Mouse (Mus musculus): Measurements from ENCODE around the gene Sox10. TPM values are rescaled to one million over a fixed set of nuclear protein-coding genes. Genes with fewer than 3 reads are reported as not detected.
A peak's percentile ranks its signal among the peaks of the same experiment; 100 is the strongest.

The Sox10 gene
- polyA plus RNA-seq (2015; fragmentation: Nextera tagmentation; extraction: Ambion mirVana), result 0.45 and 0.49 TPM in 2 replicates

- no peak within 1 kb of the TSS for H3K4me3 ChIP-seq
- no peak for ATAC-seq
- WGBS, result 44% methylated on average over 5 of the region's 5 CpGs
- no peak within 1 kb of the TSS for H3K4me2 ChIP-seq
- no peak within 1 kb of the TSS; the same call in 1 of the 2 replicates for H3K9ac ChIP-seq
- no peaks in the 10 kb centered on the region for H3K9me3 ChIP-seq (replicated peaks)
- H3K4me1 ChIP-seq, result peaks cover 26% of the 10 kb centered on the region; the same call in 1 of the 2 replicates
- H3K27ac ChIP-seq, result no peak within 1 kb of the TSS; the same call in 1 of the 2 replicates
- no peaks in the 10 kb centered on the region for H3K36me3 ChIP-seq (ENCODE audit: poor library complexity, severe bottlenecking)
- peaks cover 63% of the 10 kb centered on the region for H3K27me3 ChIP-seq
Observed at GRCm38 (mm10) chr15:79165140-79165539, at the start of gene Sox10. Gene Sox10, minus strand, starts transcription at chr15:79165240.

GRCm38 (mm10) chr15:79213591-79213990 is 48.6 kb upstream of the Sox10 start:
- H3K4me3 ChIP-seq, result no peak overlapping the region
- H3K27ac ChIP-seq, result no peak overlapping the region
- H3K4me2 ChIP-seq, result no peak overlapping the region
- 85% methylated on average over 6 of the region's 6 CpGs for WGBS
- H3K9me3 ChIP-seq (replicated peaks), result no peaks in the 10 kb centered on the region
- H3K36me3 ChIP-seq (ENCODE audit: poor library complexity, severe bottlenecking), result no peaks in the 10 kb centered on the region
- no peak overlapping the region for H3K9ac ChIP-seq
- no peak for ATAC-seq
- no peaks in the 10 kb centered on the region for H3K4me1 ChIP-seq
- no peaks in the 10 kb centered on the region for H3K27me3 ChIP-seq

- Histone ChIP-seq H3K27me3 (no peaks in the 10 kb centered on the region), H3K36me3 (ENCODE audit: poor library complexity, severe bottlenecking) (no peaks in the 10 kb centered on the region), H3K4me3 (no peak overlapping the region), H3K9ac (no peak overlapping the region), H3K4me2 (no peak overlapping the region), H3K27ac (no peak overlapping the region), H3K9me3 (replicated peaks) (no peaks in the 10 kb centered on the region), H3K4me1 (no peaks in the 10 kb centered on the region)
- no peak for ATAC-seq
- WGBS, result 84% methylated on average over 26 of the region's 26 CpGs
Observed at GRCm38 (mm10) chr15:79212750-79213446, 47.9 kb upstream of the Sox10 start.

- Histone ChIP-seq H3K36me3 (ENCODE audit: poor library complexity, severe bottlenecking) (no peaks in the 10 kb centered on the region), H3K4me3 (no peak overlapping the region), H3K9ac (no peak overlapping the region), H3K4me2 (no peak overlapping the region), H3K27ac (no peak overlapping the region), H3K27me3 (no peaks in the 10 kb centered on the region), H3K4me1 (no peaks in the 10 kb centered on the region), H3K9me3 (replicated peaks) (no peaks in the 10 kb centered on the region)
- no peak for ATAC-seq
- WGBS, result 70% methylated on average over 2 of the region's 2 CpGs
Observed at GRCm38 (mm10) chr15:79210357-79210756, 45.3 kb upstream of the Sox10 start.

- H3K36me3 ChIP-seq (ENCODE audit: poor library complexity, severe bottlenecking), result no peaks in the 10 kb centered on the region
- no peaks in the 10 kb centered on the region for H3K4me1 ChIP-seq
- H3K27me3 ChIP-seq, result no peaks in the 10 kb centered on the region
- H3K9me3 ChIP-seq (replicated peaks), result no peaks in the 10 kb centered on the region
- H3K4me2 ChIP-seq, result no peak overlapping the region
- no peak overlapping the region for H3K4me3 ChIP-seq
- H3K9ac ChIP-seq, result no peak overlapping the region
- H3K27ac ChIP-seq, result no peak overlapping the region
- no peak for ATAC-seq
- WGBS, result 80% methylated on average over 27 of the region's 27 CpGs
Observed at GRCm38 (mm10) chr15:79208758-79209439, 43.9 kb upstream of the Sox10 start.

GRCm38 (mm10) chr15:79208211-79208610 is 43.2 kb upstream of the Sox10 start:
- H3K36me3 ChIP-seq (ENCODE audit: poor library complexity, severe bottlenecking), result no peaks in the 10 kb centered on the region
- H3K9me3 ChIP-seq (replicated peaks), result no peaks in the 10 kb centered on the region
- no peaks in the 10 kb centered on the region for H3K27me3 ChIP-seq
- H3K4me3 ChIP-seq, result no peak overlapping the region
- no peaks in the 10 kb centered on the region for H3K4me1 ChIP-seq
- no peak overlapping the region for H3K4me2 ChIP-seq
- ATAC-seq, result no peak
- WGBS, result 80% methylated on average over 6 of the region's 6 CpGs
- H3K27ac ChIP-seq, result no peak overlapping the region
- H3K9ac ChIP-seq, result no peak overlapping the region

GRCm38 (mm10) chr15:79202575-79202974 is 37.5 kb upstream of the Sox10 start:
- H3K9me3 ChIP-seq (replicated peaks), result no peaks in the 10 kb centered on the region
- peaks cover 23% of the 10 kb centered on the region for H3K4me1 ChIP-seq
- ATAC-seq, result peak; percentile 70
- H3K4me3 ChIP-seq, result no peak overlapping the region
- H3K27me3 ChIP-seq, result no peaks in the 10 kb centered on the region
- no peaks in the 10 kb centered on the region for H3K36me3 ChIP-seq (ENCODE audit: poor library complexity, severe bottlenecking)
- H3K9ac ChIP-seq, result 0 out of 2 replicates have a peak overlapping the region, but pooled peaks have one; percentile 16
- H3K4me2 ChIP-seq, result no peak overlapping the region
- 59% methylated on average over 10 of the region's 10 CpGs for WGBS
- peak overlapping the region; percentile 65 for H3K27ac ChIP-seq

- H3K4me1 ChIP-seq, result peaks cover 23% of the 10 kb centered on the region
- no peaks in the 10 kb centered on the region for H3K9me3 ChIP-seq (replicated peaks)
- 7% methylated on average over 13 of the region's 13 CpGs for WGBS
- peak overlapping the region; percentile 78 for H3K27ac ChIP-seq
- 0 out of 2 replicates have a peak overlapping the region, but pooled peaks have one; percentile 35 for H3K9ac ChIP-seq
- ATAC-seq, result peak; percentile 81
- H3K36me3 ChIP-seq (ENCODE audit: poor library complexity, severe bottlenecking), result no peaks in the 10 kb centered on the region
- H3K27me3 ChIP-seq, result no peaks in the 10 kb centered on the region
- no peak overlapping the region for H3K4me3 ChIP-seq
- H3K4me2 ChIP-seq, result peak overlapping the region; percentile 34; the same call in 1 of the 2 replicates
Observed at GRCm38 (mm10) chr15:79201491-79202150, 36.6 kb upstream of the Sox10 start.

- no peak overlapping the region for H3K27ac ChIP-seq
- 95% methylated on average over 12 of the region's 12 CpGs for WGBS
- H3K27me3 ChIP-seq, result no peaks in the 10 kb centered on the region
- H3K36me3 ChIP-seq (ENCODE audit: poor library complexity, severe bottlenecking), result no peaks in the 10 kb centered on the region
- no peak overlapping the region for H3K4me3 ChIP-seq
- H3K4me1 ChIP-seq, result peaks cover 36% of the 10 kb centered on the region
- H3K9me3 ChIP-seq (replicated peaks), result no peaks in the 10 kb centered on the region
- H3K4me2 ChIP-seq, result no peak overlapping the region
- ATAC-seq, result no peak
- H3K9ac ChIP-seq, result no peak overlapping the region
Observed at GRCm38 (mm10) chr15:79199390-79199976, 34.4 kb upstream of the Sox10 start.

GRCm38 (mm10) chr15:79195492-79195891 is 30.5 kb upstream of the Sox10 start:
- Histone ChIP-seq H3K4me3 (no peak overlapping the region), H3K36me3 (ENCODE audit: poor library complexity, severe bottlenecking) (no peaks in the 10 kb centered on the region), H3K9ac (no peak overlapping the region), H3K4me1 (peaks cover 38% of the 10 kb centered on the region), H3K27me3 (no peaks in the 10 kb centered on the region), H3K4me2 (no peak overlapping the region), H3K9me3 (replicated peaks) (no peaks in the 10 kb centered on the region; the same call in 1 of the 2 replicates), H3K27ac (no peak overlapping the region)
- 90% methylated on average over 8 of the region's 8 CpGs for WGBS
- no peak for ATAC-seq

- no peak overlapping the region for H3K4me2 ChIP-seq
- 82% methylated on average over 2 of the region's 2 CpGs for WGBS
- H3K27me3 ChIP-seq, result no peaks in the 10 kb centered on the region
- H3K9ac ChIP-seq, result no peak overlapping the region
- H3K9me3 ChIP-seq (replicated peaks), result no peaks in the 10 kb centered on the region; the same call in 1 of the 2 replicates
- ATAC-seq, result no peak
- H3K36me3 ChIP-seq (ENCODE audit: poor library complexity, severe bottlenecking), result no peaks in the 10 kb centered on the region
- no peak overlapping the region for H3K27ac ChIP-seq
- H3K4me1 ChIP-seq, result peaks cover 38% of the 10 kb centered on the region
- H3K4me3 ChIP-seq, result no peak overlapping the region
Observed at GRCm38 (mm10) chr15:79194946-79195345, 29.9 kb upstream of the Sox10 start.
